Mouse (Mus musculus) thymus, postnatal 25 days (tissue): Measurements from ENCODE around the gene Rhox3h.
"Not testable (repeated sequence)": the region's sequence is repeated elsewhere in the genome, so short reads cannot be mapped to it uniquely, and the experiment has no call there.

Experiments used
- DNase-seq: peaks from one replicate; pipeline ENCODE4 v3.0.0; 2022

Rhox3h gene

DNA sequence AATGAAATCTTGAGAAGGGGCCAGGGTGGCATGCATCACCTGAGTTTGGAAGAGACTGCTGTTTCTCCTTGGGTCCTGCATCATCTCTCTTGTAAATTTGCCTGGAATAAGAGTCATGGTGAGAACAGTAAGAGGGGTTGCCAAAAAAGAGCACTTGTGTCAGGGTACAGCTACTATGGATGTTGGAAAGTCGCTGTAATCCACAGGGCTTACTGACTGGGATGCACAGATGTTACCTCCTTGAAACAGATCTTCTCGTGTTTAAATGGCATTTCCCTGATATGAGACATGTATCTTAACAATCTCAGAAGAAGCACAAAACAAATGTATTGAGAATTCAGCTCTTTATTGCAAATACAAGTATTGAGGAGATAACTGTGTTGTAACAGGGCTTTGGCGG lies at the start of gene Rhox3h:
Gene Rhox3h (minus strand): TSS at position 101 of the 400 bp plus-strand sequence.
- not testable (repeated sequence) for DNase-seq

DNA sequence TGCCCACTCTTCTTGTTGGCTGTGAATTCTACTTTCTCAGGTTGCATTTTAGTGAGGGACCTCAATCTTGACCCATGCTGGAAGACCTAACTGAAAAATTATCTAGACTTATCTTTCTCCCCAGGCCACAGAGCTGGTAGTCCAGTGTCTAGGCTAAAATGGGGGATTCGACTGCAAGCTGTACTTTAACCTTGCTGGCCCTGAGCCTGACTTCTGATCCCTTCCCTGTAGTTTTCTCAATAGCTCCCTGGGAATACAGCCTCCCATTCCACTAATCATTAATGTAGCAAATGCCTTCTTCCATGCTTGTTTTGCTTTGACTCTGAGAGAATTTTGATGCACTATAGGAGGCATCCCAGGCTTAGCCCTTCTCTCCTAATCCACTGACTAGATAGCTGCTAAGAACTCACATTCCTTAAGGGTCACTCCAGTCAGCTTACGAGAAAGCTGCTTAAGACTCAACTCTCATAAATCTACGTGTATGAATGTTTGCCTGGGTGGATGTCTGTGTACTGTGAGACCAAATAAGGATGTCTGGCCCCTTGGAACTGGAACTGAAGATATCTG lies 33.3 kb upstream of the Rhox3h start:
- no peak for DNase-seq

GRCm38 (mm10) chrX:37692261-37692660 lies 23.7 kb upstream of the Rhox3h start:
- DNase-seq: no peak

- DNase-seq: no peak
These were observed 14.6 kb upstream of the Rhox3h start for GRCm38 (mm10) chrX:37683031-37683715.

DNA sequence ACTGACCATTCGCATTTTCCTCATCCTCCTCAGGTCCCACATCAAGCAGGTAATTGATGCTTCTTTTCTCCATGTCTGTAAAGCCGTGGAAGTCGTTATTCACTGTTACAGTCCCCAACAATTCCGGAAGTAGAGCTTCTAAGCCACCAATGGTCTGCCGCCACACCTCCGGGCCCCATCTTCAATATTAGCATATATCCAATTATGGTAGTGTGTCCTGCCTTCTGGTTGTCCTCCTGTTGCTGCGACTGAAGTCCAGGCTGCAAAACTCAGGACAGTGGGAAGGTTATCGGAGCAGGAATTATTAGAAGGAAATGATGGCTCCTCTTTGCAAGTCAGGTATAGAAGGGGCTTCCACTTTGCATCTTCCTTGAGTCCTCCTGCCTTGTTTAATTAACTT lies 4.6 kb upstream of the Rhox3h start, which contains the start of gene Rhox2h:
Gene Rhox2h (minus strand): TSS at position 101 of the 400 bp plus-strand sequence.
- not testable (repeated sequence) for DNase-seq

GRCm38 (mm10) chrX:37651227-37651626 lies 17.3 kb downstream of the Rhox3h start, which contains the start of gene Rhox4g:
TSS of gene Rhox4g (minus strand) at chrX:37651327.
- not testable (repeated sequence) for DNase-seq

- not testable (repeated sequence) for DNase-seq
These were observed 25.2 kb downstream of the Rhox3h start, which contains the start of gene Rhox2g for GRCm38 (mm10) chrX:37643370-37643769. TSS of gene Rhox2g (minus strand) at chrX:37643470.

DNA sequence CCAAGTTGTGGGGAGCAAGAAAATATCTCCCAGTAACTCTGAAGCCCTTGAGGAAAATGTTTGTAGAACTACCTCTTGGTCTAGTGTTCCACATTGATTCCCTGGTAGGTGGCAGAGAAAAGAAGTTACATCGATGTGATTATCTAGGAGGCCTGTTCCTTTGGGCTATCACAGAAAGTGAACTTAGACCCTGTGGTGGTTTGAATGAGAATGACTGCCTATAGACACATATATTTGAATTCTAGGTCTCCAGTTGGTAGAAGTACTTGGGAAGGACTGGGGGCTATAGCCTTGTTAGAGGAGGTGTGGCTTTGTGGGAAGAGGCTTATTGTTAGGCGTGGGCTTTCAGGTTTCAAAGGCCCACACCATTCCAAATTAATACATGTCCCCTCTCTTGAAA lies 40.1 kb downstream of the Rhox3h start, which contains the start of gene Rhox3g:
Gene Rhox3g (minus strand): TSS at position 101 of the 400 bp plus-strand sequence.
- not testable (repeated sequence) for DNase-seq
